Mouse (Mus musculus): ENCODE measurements around the gene Aplp2. TPM values are rescaled to one million over a fixed set of nuclear protein-coding genes. Genes with fewer than 3 reads are reported as not detected.

Gene Aplp2
- polyA plus RNA-seq, 1 experiment from 2014 or later, result 290 TPM

- WGBS, result 81% methylated on average over 7 of the region's 7 CpGs
- Histone ChIP-seq H3K9me3 (replicated peaks) (no peaks in the 10 kb centered on the region), H3K9ac (no peak overlapping the region), H3K4me2 (replicated peaks) (no peak overlapping the region), H3K27me3 (no peaks in the 10 kb centered on the region), H3K36me3 (peaks cover 53% of the 10 kb centered on the region), H3K4me1 (no peaks in the 10 kb centered on the region), H3K27ac (replicated peaks) (no peak overlapping the region), H3K4me3 (replicated peaks) (no peak overlapping the region)
- ATAC-seq (ENCODE audit: insufficient number of reproducible peaks, low FRiP score, low TSS enrichment, low read depth), result no peak
Observed at GRCm38 (mm10) chr9:31148135-31148534, 63.5 kb downstream of the Aplp2 start.

- H3K9ac ChIP-seq, result no peak overlapping the region
- WGBS, result 75% methylated on average over 7 of the region's 7 CpGs
- H3K27ac ChIP-seq (replicated peaks), result no peak overlapping the region
- no peak for ATAC-seq (ENCODE audit: insufficient number of reproducible peaks, low FRiP score, low TSS enrichment, low read depth)
- no peaks in the 10 kb centered on the region for H3K9me3 ChIP-seq (replicated peaks)
- no peaks in the 10 kb centered on the region for H3K27me3 ChIP-seq
- H3K4me1 ChIP-seq, result no peaks in the 10 kb centered on the region
- no peak overlapping the region for H3K4me3 ChIP-seq (replicated peaks)
- no peak overlapping the region for H3K4me2 ChIP-seq (replicated peaks)
- H3K36me3 ChIP-seq, result peaks cover 33% of the 10 kb centered on the region
Observed at GRCm38 (mm10) chr9:31145272-31145925, 66.2 kb downstream of the Aplp2 start.

- H3K9ac ChIP-seq, result no peak overlapping the region
- no peaks in the 10 kb centered on the region for H3K4me1 ChIP-seq
- H3K36me3 ChIP-seq, result peaks cover 9% of the 10 kb centered on the region; the same call in 1 of the 2 replicates
- no peaks in the 10 kb centered on the region for H3K27me3 ChIP-seq
- no peaks in the 10 kb centered on the region for H3K9me3 ChIP-seq (replicated peaks)
- H3K4me2 ChIP-seq (replicated peaks), result no peak overlapping the region
- no peak for ATAC-seq (ENCODE audit: insufficient number of reproducible peaks, low FRiP score, low TSS enrichment, low read depth)
- WGBS, result 70% methylated on average over 1 of the region's 1 CpGs
- H3K4me3 ChIP-seq (replicated peaks), result no peak overlapping the region
- no peak overlapping the region for H3K27ac ChIP-seq (replicated peaks)
Observed at GRCm38 (mm10) chr9:31142924-31143323, 68.7 kb downstream of the Aplp2 start.

- Histone ChIP-seq H3K9ac (no peak overlapping the region), H3K4me1 (peaks cover 21% of the 10 kb centered on the region), H3K4me2 (replicated peaks) (no peak overlapping the region), H3K36me3 (no peaks in the 10 kb centered on the region), H3K27ac (replicated peaks) (no peak overlapping the region), H3K27me3 (peaks cover 48% of the 10 kb centered on the region), H3K9me3 (replicated peaks) (no peaks in the 10 kb centered on the region), H3K4me3 (replicated peaks) (no peak overlapping the region)
- 74% methylated on average over 5 of the region's 5 CpGs for WGBS
- ATAC-seq (ENCODE audit: insufficient number of reproducible peaks, low FRiP score, low TSS enrichment, low read depth), result no peak
Observed at GRCm38 (mm10) chr9:31133131-31133530, 78.5 kb downstream of the Aplp2 start.

GRCm38 (mm10) chr9:31131205-31131968 lies 80.2 kb downstream of the Aplp2 start, which contains the start of gene St14:
Gene St14 (minus strand): TSS chr9:31131853.
- peaks cover 48% of the 10 kb centered on the region for H3K27me3 ChIP-seq
- no peak within 1 kb of the TSS for H3K27ac ChIP-seq (replicated peaks)
- no peaks in the 10 kb centered on the region for H3K9me3 ChIP-seq (replicated peaks)
- no peaks in the 10 kb centered on the region for H3K36me3 ChIP-seq
- peak within 1 kb of the TSS; percentile 82 for H3K4me2 ChIP-seq (replicated peaks)
- H3K4me1 ChIP-seq, result peaks cover 21% of the 10 kb centered on the region
- WGBS, result 1% methylated on average over 67 of the region's 74 CpGs
- H3K9ac ChIP-seq, result peak within 1 kb of the TSS; percentile 58
- peak; percentile 67 for ATAC-seq (ENCODE audit: insufficient number of reproducible peaks, low FRiP score, low TSS enrichment, low read depth)
- H3K4me3 ChIP-seq (replicated peaks), result peak within 1 kb of the TSS; percentile 51

- Histone ChIP-seq H3K27me3 (peaks cover 48% of the 10 kb centered on the region), H3K9ac (peak overlapping the region; percentile 58), H3K36me3 (no peaks in the 10 kb centered on the region), H3K27ac (replicated peaks) (no peak overlapping the region), H3K4me3 (replicated peaks) (peak overlapping the region; percentile 51), H3K9me3 (replicated peaks) (no peaks in the 10 kb centered on the region), H3K4me2 (replicated peaks) (peak overlapping the region; percentile 82), H3K4me1 (peaks cover 21% of the 10 kb centered on the region)
- ATAC-seq (ENCODE audit: insufficient number of reproducible peaks, low FRiP score, low TSS enrichment, low read depth), result no peak
- WGBS, result 9% methylated on average over 26 of the region's 26 CpGs
Observed at GRCm38 (mm10) chr9:31130357-31131204, 81.0 kb downstream of the Aplp2 start.

- WGBS, result 61% methylated on average over 8 of the region's 8 CpGs
- peaks cover 48% of the 10 kb centered on the region for H3K27me3 ChIP-seq
- H3K36me3 ChIP-seq, result no peaks in the 10 kb centered on the region
- ATAC-seq (ENCODE audit: insufficient number of reproducible peaks, low FRiP score, low TSS enrichment, low read depth), result no peak
- H3K27ac ChIP-seq (replicated peaks), result no peak overlapping the region
- peak overlapping the region; percentile 51 for H3K4me3 ChIP-seq (replicated peaks)
- no peak overlapping the region for H3K9ac ChIP-seq
- peaks cover 21% of the 10 kb centered on the region for H3K4me1 ChIP-seq
- H3K9me3 ChIP-seq (replicated peaks), result no peaks in the 10 kb centered on the region
- peak overlapping the region; percentile 82 for H3K4me2 ChIP-seq (replicated peaks)
Observed at GRCm38 (mm10) chr9:31129956-31130355, 81.7 kb downstream of the Aplp2 start.

- WGBS, result 70% methylated on average over 12 of the region's 12 CpGs
- ATAC-seq (ENCODE audit: insufficient number of reproducible peaks, low FRiP score, low TSS enrichment, low read depth), result no peak
- Histone ChIP-seq H3K4me3 (replicated peaks) (no peak overlapping the region), H3K9ac (no peak overlapping the region), H3K27ac (replicated peaks) (no peak overlapping the region), H3K9me3 (replicated peaks) (no peaks in the 10 kb centered on the region), H3K4me1 (peaks cover 21% of the 10 kb centered on the region), H3K4me2 (replicated peaks) (no peak overlapping the region), H3K36me3 (no peaks in the 10 kb centered on the region), H3K27me3 (peaks cover 35% of the 10 kb centered on the region)
Observed at GRCm38 (mm10) chr9:31127876-31128465, 83.6 kb downstream of the Aplp2 start.

- Histone ChIP-seq H3K36me3 (no peaks in the 10 kb centered on the region), H3K9me3 (replicated peaks) (no peaks in the 10 kb centered on the region), H3K9ac (no peak overlapping the region), H3K27ac (replicated peaks) (no peak overlapping the region), H3K27me3 (peaks cover 17% of the 10 kb centered on the region), H3K4me3 (replicated peaks) (no peak overlapping the region), H3K4me2 (replicated peaks) (no peak overlapping the region), H3K4me1 (peaks cover 12% of the 10 kb centered on the region)
- WGBS, result 84% methylated on average over 7 of the region's 7 CpGs
- no peak for ATAC-seq (ENCODE audit: insufficient number of reproducible peaks, low FRiP score, low TSS enrichment, low read depth)
Observed at GRCm38 (mm10) chr9:31126079-31126478, 85.5 kb downstream of the Aplp2 start.

GRCm38 (mm10) chr9:31122464-31123030 lies 89.1 kb downstream of the Aplp2 start:
- ATAC-seq (ENCODE audit: insufficient number of reproducible peaks, low FRiP score, low TSS enrichment, low read depth), result no peak
- no peak overlapping the region for H3K4me3 ChIP-seq (replicated peaks)
- H3K27me3 ChIP-seq, result no peaks in the 10 kb centered on the region

More at GRCm38 (mm10) chr9:31122464-31123030, 89.1 kb downstream of the Aplp2 start:
- no peak overlapping the region for H3K27ac ChIP-seq (replicated peaks)
- H3K9me3 ChIP-seq (replicated peaks), result no peaks in the 10 kb centered on the region
- peaks cover 14% of the 10 kb centered on the region for H3K4me1 ChIP-seq
- 65% methylated on average over 13 of the region's 13 CpGs for WGBS
- H3K4me2 ChIP-seq (replicated peaks), result no peak overlapping the region
- no peak overlapping the region for H3K9ac ChIP-seq
- no peaks in the 10 kb centered on the region for H3K36me3 ChIP-seq
